Mouse (Mus musculus): ENCODE measurements around the gene Pla2g4e.

- TF ChIP-seq CTCF (IDR thresholded peaks at IDR 0.05; ENCODE audit: low read depth), result peak; percentile 82
- TF ChIP-seq EP300 (IDR thresholded peaks at IDR 0.05; ENCODE audit: low read depth), result no peak
Observed at GRCm38 (mm10) chr2:120173718-120174117, 71.4 kb downstream of the Pla2g4e start.
